Mouse (Mus musculus) hindbrain, embryonic 14.5 days (tissue): ENCODE results near the gene Nipsnap2. TPM values are rescaled to one million over a fixed set of nuclear protein-coding genes. Genes with fewer than 3 reads are reported as not detected.

Source experiments
- ATAC-seq: fragments of 200-750 bp; cut with Nextera tagmentation; 2 replicates; pipeline ENCODE4 v1.8.0; 2017; ENCODE audit warnings: moderate number of reproducible peaks, mild to moderate bottlenecking, moderate TSS enrichment, moderate library complexity; ENCODE audit not compliant: low FRiP score
- DNase-seq: peaks from one replicate; pipeline ENCODE4 v3.0.0-alpha.2; 2015; ENCODE audit warnings: low spot score
- H3K27ac ChIP-seq: fragments of 300-500 bp; sonication (generic); 2 replicates; pipeline ENCODE4 v1.5.1; 2014; ENCODE audit warnings: mild to moderate bottlenecking, moderate library complexity
- H3K27me3 ChIP-seq: fragments of 300-500 bp; sonication (generic); 2 replicates; pipeline ENCODE4 v1.6.1; 2014; ENCODE audit warnings: mild to moderate bottlenecking, low read length, mixed read lengths; ENCODE audit not compliant: control insufficient read depth, insufficient read depth
- H3K36me3 ChIP-seq: fragments of 300-500 bp; sonication (generic); replicated peaks from 2 replicates; pipeline ENCODE4 v1.6.1; 2014; ENCODE audit not compliant: control insufficient read depth, insufficient read depth
- H3K4me1 ChIP-seq: fragments of 300-500 bp; sonication (generic); replicated peaks from 2 replicates; pipeline ENCODE4 v1.6.1; 2014; ENCODE audit warnings: antibody characterized with exemption, low read length, mixed read lengths; ENCODE audit not compliant: control insufficient read depth, insufficient read depth
- H3K4me2 ChIP-seq: fragments of 300-500 bp; sonication (generic); replicated peaks from 2 replicates; pipeline ENCODE4 v1.6.1; 2014; ENCODE audit warnings: mild to moderate bottlenecking, moderate library complexity
- H3K4me3 ChIP-seq: fragments of 300-500 bp; sonication (generic); replicated peaks from 2 replicates; pipeline ENCODE4 v1.5.1; 2014; ENCODE audit warnings: mild to moderate bottlenecking, low read length
- H3K9ac ChIP-seq: fragments of 300-500 bp; sonication (generic); 2 replicates; pipeline ENCODE4 v1.6.1; 2014
- H3K9me3 ChIP-seq: fragments of 300-500 bp; sonication (generic); 2 replicates; pipeline ENCODE4 v1.6.1; 2016; ENCODE audit warnings: low read length; ENCODE audit not compliant: control insufficient read depth
- WGBS: fragments of 180-500 bp; shearing (Covaris S2); extraction: QIAGEN DNeasy Blood & Tissue Kit; methylation state at CpG from one replicate; pipeline ENCODE4 v1.1.7; 2014; 5-methylcytosine and 5-hydroxymethylcytosine counted together
- polyA plus RNA-seq: library from polyadenylated mRNA; unstranded; fragments of >200 nt; fragmentation: Nextera tagmentation; extraction: Ambion mirVana; gene quantifications from 2 replicates; pipeline ENCODE4 v1.2.1, GENCODE M21; 2014

Gene Nipsnap2
- polyA plus RNA-seq, 1 experiment from 2014 or later = 89.1 TPM

DNA sequence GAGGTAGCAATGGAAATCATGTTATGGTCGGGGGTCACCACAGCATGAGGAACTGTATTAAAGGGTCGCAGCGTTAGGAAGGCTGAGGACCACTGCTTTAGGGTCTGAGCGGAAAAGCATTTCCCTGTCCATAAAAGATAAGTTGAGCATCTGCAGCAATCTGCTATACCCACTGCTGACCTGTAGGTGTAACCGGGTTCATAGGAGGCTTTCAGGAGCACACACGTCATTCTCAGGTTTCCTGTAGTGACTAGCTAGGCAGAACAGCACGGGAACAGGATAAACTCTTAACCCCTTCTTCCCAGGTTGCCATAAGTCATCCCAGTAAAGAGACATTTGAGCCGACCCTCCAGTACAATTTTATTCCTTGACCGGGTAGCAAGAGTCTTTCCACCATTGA, 7.8 kb upstream of the Nipsnap2 start:
- H3K4me2 ChIP-seq = no peak overlapping the region
- H3K27me3 ChIP-seq = no peaks in the 10 kb centered on the region
- H3K36me3 ChIP-seq = peaks cover 27% of the 10 kb centered on the region
- H3K9me3 ChIP-seq = no peaks in the 10 kb centered on the region
- H3K27ac ChIP-seq = no peak overlapping the region
- WGBS = 86% methylated on average over 9 of the region's 9 CpGs
- ATAC-seq = no peak
- no peak overlapping the region for H3K9ac ChIP-seq
- H3K4me3 ChIP-seq = no peak overlapping the region
- H3K4me1 ChIP-seq = peaks cover 11% of the 10 kb centered on the region
- no peak for DNase-seq

DNA sequence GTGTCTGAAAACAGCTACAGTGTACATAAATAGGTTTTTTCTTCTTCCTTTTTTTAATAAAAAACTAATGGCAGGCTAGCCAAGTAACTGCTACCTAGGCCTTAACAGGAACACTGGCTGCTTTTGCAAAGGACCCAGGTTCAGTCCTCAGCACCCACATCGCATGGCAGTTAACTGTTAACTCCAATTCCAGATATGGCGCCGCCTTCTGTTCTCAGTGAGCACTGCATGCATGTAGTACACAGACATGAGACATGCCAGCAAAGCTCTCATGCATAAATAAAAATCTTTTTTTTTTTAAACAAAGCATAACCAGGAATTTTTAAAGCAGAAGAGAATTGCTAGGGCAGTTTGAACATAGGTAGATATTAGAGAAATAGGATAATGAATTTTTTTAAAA, 4.7 kb upstream of the Nipsnap2 start:
- H3K36me3 ChIP-seq = peaks cover 27% of the 10 kb centered on the region

DNA sequence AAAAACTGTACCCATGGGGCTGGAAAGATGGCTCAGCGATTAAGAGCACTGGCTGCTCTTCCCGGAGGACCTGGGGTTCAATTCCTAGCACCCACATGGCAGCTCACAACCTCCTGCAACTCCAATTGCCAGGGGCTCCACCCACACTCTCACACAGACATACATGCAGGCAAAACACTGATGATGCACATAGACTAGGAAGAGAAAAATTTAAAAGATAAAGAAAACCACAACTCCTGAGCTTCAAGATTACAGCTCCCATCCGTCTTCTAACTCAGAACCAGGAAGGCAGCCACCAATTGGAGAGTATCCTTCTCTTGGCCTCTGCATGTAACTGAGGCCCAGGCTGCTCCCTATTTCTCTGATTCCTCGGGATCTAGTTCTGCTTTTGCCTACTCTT, 595 bp upstream of the Nipsnap2 start:
- Histone ChIP-seq H3K27me3 (no peaks in the 10 kb centered on the region), H3K27ac (no peak overlapping the region), H3K36me3 (peaks cover 6% of the 10 kb centered on the region; the same call in 1 of the 2 replicates), H3K4me1 (0 out of 2 replicates have a peak, but pooled peaks cover 14% of the 10 kb centered on the region), H3K4me3 (peak overlapping the region; percentile 95), H3K4me2 (peak overlapping the region; percentile 56), H3K9ac (peak overlapping the region; percentile 96), H3K9me3 (no peaks in the 10 kb centered on the region)
- ATAC-seq (no peak), DNase-seq (no peak)
- WGBS = 58% methylated on average over 4 of the region's 4 CpGs

More for the DNA sequence above, 4.7 kb upstream of the Nipsnap2 start:
- DNase-seq = no peak
- 84% methylated on average over 3 of the region's 3 CpGs for WGBS
- Histone ChIP-seq H3K4me1 (peaks cover 8% of the 10 kb centered on the region), H3K9me3 (no peaks in the 10 kb centered on the region), H3K27ac (no peak overlapping the region), H3K9ac (no peak overlapping the region), H3K4me3 (no peak overlapping the region), H3K4me2 (no peak overlapping the region), H3K27me3 (no peaks in the 10 kb centered on the region)
- ATAC-seq = no peak

DNA sequence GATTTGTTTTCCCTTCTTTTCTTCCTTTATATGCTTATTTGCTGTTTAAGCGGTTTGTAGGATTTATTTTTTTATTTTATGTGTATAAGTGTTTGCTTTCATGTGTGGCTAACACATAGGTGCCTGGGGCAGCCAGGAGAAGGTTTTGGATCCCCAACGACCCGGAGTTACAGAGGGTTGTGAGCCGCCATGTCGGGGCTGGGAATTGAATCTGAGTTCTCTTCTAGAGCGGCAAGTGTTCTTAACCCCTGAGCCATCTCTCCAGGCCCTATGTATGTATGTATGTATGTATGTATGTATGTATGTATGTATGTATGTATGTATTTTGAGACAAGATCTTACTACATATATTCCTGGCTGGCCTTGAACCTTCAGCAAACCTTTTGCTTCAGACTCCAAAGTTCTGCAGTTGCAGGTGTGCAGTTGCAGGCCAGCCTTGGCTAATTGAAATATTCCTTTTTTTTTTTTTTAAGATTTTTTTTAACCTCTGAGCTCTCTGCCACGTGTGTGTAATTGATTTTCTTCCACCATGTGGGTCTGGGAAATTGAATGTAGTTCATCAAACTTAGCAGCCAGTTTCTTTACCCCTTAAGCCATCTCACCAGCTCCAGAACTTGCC, 1.0 kb downstream of the Nipsnap2 start:
- peak overlapping the region; percentile 96 for H3K9ac ChIP-seq
- peaks cover 17% of the 10 kb centered on the region; the same call in 1 of the 2 replicates for H3K4me1 ChIP-seq
- ATAC-seq = no peak
- WGBS = 18% methylated on average over 7 of the region's 7 CpGs
- no peaks in the 10 kb centered on the region for H3K9me3 ChIP-seq
- no peaks in the 10 kb centered on the region for H3K27me3 ChIP-seq
- peak overlapping the region; percentile 92; the same call in 1 of the 2 replicates for H3K27ac ChIP-seq
- no peak for DNase-seq
- no peaks in the 10 kb centered on the region for H3K36me3 ChIP-seq
- H3K4me2 ChIP-seq = peak overlapping the region; percentile 56
- H3K4me3 ChIP-seq = peak overlapping the region; percentile 95

DNA sequence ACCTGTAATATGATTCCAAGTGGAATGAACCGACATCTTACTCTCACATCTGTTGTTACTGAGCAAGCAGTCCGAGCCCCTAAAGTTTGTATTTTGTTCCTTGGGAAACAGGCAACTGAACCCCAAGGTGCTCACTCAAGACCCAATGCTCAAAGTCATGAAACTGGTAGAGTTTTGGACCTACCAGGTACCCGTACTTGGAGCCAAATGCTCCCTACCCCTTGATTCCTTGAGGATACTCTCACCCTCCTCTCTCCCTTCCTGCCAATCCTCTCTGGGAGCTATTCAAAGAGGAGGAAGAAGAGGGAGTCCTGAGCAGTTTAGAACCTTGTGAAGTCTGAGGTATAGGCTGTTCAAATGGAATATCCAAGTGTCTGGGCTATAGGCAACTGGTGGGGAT, 1.9 kb downstream of the Nipsnap2 start:
- 92% methylated on average over 3 of the region's 3 CpGs for WGBS
- Histone ChIP-seq H3K9ac (no peak overlapping the region), H3K27me3 (no peaks in the 10 kb centered on the region), H3K4me3 (no peak overlapping the region), H3K36me3 (no peaks in the 10 kb centered on the region), H3K4me2 (no peak overlapping the region), H3K27ac (no peak overlapping the region), H3K4me1 (peaks cover 17% of the 10 kb centered on the region; the same call in 1 of the 2 replicates), H3K9me3 (no peaks in the 10 kb centered on the region)
- DNase-seq = no peak
- ATAC-seq = no peak

DNA sequence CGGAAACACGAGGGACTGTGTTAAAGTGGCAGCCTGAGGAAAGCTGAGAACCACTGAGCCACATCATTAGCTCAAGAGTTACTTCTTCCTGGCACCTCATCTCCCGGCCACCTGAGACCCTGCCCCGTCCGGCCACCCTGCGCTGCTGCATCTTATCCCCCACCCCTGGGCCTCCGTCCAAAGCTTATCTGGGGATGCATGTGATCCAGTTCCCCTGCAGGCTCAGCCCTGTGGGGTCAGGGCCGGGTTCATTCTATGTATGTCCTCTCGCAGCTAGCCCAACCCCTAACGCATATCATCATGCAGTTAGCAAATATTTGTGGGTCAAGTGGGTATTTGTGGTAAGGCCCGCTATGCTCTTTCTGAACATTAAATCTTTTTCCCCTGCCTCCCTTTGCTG, 4.4 kb downstream of the Nipsnap2 start:
- H3K9ac ChIP-seq = peak overlapping the region; percentile 5; the same call in 1 of the 2 replicates
- DNase-seq = no peak
- 58% methylated on average over 11 of the region's 11 CpGs for WGBS
- no peak overlapping the region for H3K4me3 ChIP-seq
- peaks cover 17% of the 10 kb centered on the region; the same call in 1 of the 2 replicates for H3K4me1 ChIP-seq
- no peak overlapping the region for H3K4me2 ChIP-seq
- no peaks in the 10 kb centered on the region for H3K36me3 ChIP-seq
- no peak overlapping the region for H3K27ac ChIP-seq
- no peaks in the 10 kb centered on the region for H3K9me3 ChIP-seq
- no peak for ATAC-seq
- no peaks in the 10 kb centered on the region for H3K27me3 ChIP-seq

DNA sequence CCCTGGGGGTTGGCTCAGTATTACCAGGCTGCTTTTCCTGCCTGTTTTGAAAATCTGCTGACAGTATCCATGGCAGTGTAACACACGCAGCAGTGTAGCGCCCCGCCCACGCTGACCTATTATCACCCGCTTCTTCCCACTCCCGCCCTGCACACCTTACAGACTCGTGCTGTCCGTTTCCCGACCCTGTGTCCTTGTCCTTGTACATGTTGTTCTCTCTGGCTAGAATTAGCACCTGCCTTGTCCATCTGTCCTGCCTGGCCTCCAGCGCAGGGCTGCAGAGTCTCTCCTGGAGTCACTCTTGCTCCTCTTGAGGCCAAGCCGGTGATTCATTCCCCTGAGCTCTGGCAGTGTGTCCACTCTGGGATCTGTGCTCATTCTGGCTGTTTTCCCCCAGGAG, 5.5 kb downstream of the Nipsnap2 start:
- Histone ChIP-seq H3K4me3 (no peak overlapping the region), H3K4me2 (no peak overlapping the region), H3K9me3 (no peaks in the 10 kb centered on the region), H3K4me1 (peaks cover 17% of the 10 kb centered on the region; the same call in 1 of the 2 replicates), H3K27ac (no peak overlapping the region), H3K27me3 (no peaks in the 10 kb centered on the region), H3K9ac (no peak overlapping the region; the same call in 1 of the 2 replicates), H3K36me3 (no peaks in the 10 kb centered on the region)
- 84% methylated on average over 11 of the region's 11 CpGs for WGBS
- ATAC-seq (no peak), DNase-seq (no peak)

DNA sequence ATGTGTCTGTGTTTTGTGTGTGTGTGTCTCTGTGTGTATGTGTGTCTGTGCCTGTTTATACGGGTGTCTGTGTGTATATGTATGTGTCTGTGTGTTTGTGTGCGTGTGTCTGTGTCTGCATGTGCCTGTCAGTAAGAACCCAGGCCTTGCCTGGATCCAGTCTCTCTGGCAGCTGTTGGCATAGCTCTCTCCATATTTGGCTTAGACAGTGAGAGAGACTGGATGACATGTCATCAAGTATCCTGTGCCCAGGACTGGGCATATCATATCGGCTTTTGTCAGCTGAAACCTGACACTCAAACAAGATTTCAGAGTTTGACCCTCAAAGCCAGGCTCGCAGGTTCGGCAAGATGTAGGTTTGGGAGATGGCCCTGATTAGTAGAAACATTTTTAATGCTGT, 6.2 kb downstream of the Nipsnap2 start:
- no peak overlapping the region for H3K4me2 ChIP-seq
- no peak for DNase-seq
- no peak overlapping the region for H3K9ac ChIP-seq
- H3K4me3 ChIP-seq = no peak overlapping the region
- no peak for ATAC-seq
- no peak overlapping the region for H3K27ac ChIP-seq
- H3K27me3 ChIP-seq = no peaks in the 10 kb centered on the region
- peaks cover 14% of the 10 kb centered on the region; the same call in 1 of the 2 replicates for H3K4me1 ChIP-seq
- H3K9me3 ChIP-seq = no peaks in the 10 kb centered on the region
- 90% methylated on average over 5 of the region's 5 CpGs for WGBS
- H3K36me3 ChIP-seq = no peaks in the 10 kb centered on the region

DNA sequence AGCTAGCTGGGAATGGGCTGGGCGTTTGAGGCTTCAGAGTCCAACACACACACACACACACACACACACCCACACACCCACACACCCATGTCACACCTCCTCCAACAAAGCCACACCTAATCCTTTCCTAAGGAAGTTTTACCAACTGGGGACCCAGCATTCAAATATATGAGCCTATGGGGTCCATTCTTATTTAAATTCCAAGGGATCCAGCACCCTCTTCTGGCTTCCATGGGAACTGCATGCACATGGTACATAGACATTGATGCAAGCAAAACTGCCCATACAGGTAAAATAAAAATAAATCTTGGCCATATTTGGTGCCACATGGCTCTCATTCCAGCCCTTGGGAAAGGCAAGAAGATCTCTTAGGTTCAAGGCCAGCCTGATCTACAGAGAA, 16.1 kb downstream of the Nipsnap2 start:
- H3K9ac ChIP-seq = no peak overlapping the region
- peak; percentile 69 for DNase-seq
- no peak overlapping the region for H3K4me2 ChIP-seq
- H3K36me3 ChIP-seq = peaks cover 32% of the 10 kb centered on the region
- no peaks in the 10 kb centered on the region for H3K4me1 ChIP-seq
- 100% methylated on average over 1 of the region's 1 CpGs for WGBS
- no peak for ATAC-seq
- no peaks in the 10 kb centered on the region for H3K9me3 ChIP-seq
- no peak overlapping the region for H3K27ac ChIP-seq
- H3K4me3 ChIP-seq = no peak overlapping the region
- no peaks in the 10 kb centered on the region for H3K27me3 ChIP-seq
